Mouse (Mus musculus) heart, postnatal 0 days (tissue): ENCODE results near the gene Gm4792. TPM values are rescaled to one million over a fixed set of nuclear protein-coding genes. Genes with fewer than 3 reads are reported as not detected.

Experiments used
- ATAC-seq: fragments of 200-750 bp; cut with Nextera tagmentation; 2 replicates; pipeline ENCODE4 v1.8.0; 2017; ENCODE audit warnings: low read depth, moderate number of reproducible peaks, moderate library complexity; ENCODE audit not compliant: insufficient read depth
- DNase-seq: peaks from one replicate; pipeline ENCODE4 v3.0.0-alpha.2; 2016; ENCODE audit warnings: low spot score
- H3K27ac ChIP-seq: fragments of 300-500 bp; sonication (generic); 2 replicates; pipeline ENCODE4 v1.5.1; 2014; ENCODE audit warnings: low read depth, mild to moderate bottlenecking
- H3K27me3 ChIP-seq: fragments of 300-500 bp; sonication (generic); 2 replicates; pipeline ENCODE4 v1.6.1; 2014; ENCODE audit warnings: low read length, mixed read lengths; ENCODE audit not compliant: control insufficient read depth, insufficient read depth
- H3K36me3 ChIP-seq: fragments of 300-500 bp; sonication (generic); replicated peaks from 2 replicates; pipeline ENCODE4 v1.6.1; 2014; ENCODE audit warnings: low read length, mixed read lengths; ENCODE audit not compliant: control insufficient read depth, insufficient read depth
- H3K4me1 ChIP-seq: fragments of 300-500 bp; sonication (generic); 2 replicates; pipeline ENCODE4 v1.6.1; 2014; ENCODE audit warnings: antibody characterized with exemption; ENCODE audit not compliant: control insufficient read depth, insufficient read depth
- H3K4me2 ChIP-seq: fragments of 300-500 bp; sonication (generic); 2 replicates; pipeline ENCODE4 v1.6.1; 2014; ENCODE audit warnings: low read depth, mild to moderate bottlenecking, low read length, moderate library complexity
- H3K4me3 ChIP-seq: fragments of 300-500 bp; sonication (generic); 2 replicates; pipeline ENCODE4 v1.5.1; 2014; ENCODE audit warnings: low read depth, low read length
- H3K9ac ChIP-seq: fragments of 300-500 bp; sonication (generic); replicated peaks from 2 replicates; pipeline ENCODE4 v1.6.1; 2014; ENCODE audit warnings: low read depth, low read length, mixed read lengths
- H3K9me3 ChIP-seq: fragments of 300-500 bp; sonication (generic); replicated peaks from 2 replicates; pipeline ENCODE4 v1.6.1; 2016; ENCODE audit warnings: low read length; ENCODE audit not compliant: control insufficient read depth
- CTCF ChIP-seq: IDR thresholded peaks from 2 replicates; pipeline ENCODE4 v1.5.1; 2016; ENCODE audit warnings: antibody characterized with exemption, control low read depth, low read depth
- EP300 ChIP-seq: IDR thresholded peaks from 2 replicates; pipeline ENCODE4 v1.6.1; 2016; ENCODE audit warnings: antibody characterized with exemption, low read depth
- WGBS: fragments of 180-500 bp; shearing (Covaris S2); extraction: QIAGEN DNeasy Blood & Tissue Kit; methylation state at CpG from one replicate; pipeline ENCODE4 v1.1.7; 2014; 5-methylcytosine and 5-hydroxymethylcytosine counted together
- polyA plus RNA-seq: library from polyadenylated mRNA; unstranded; fragments of >200 nt; fragmentation: Nextera tagmentation; extraction: Ambion mirVana; gene quantifications from 2 replicates; pipeline ENCODE4 v1.2.1, GENCODE M21; 2015
- total RNA-seq: library from RNA; depleted of rRNA; stranded (reverse); fragments of >200 nt; gene quantifications from 2 replicates; pipeline ENCODE4 v1.2.3, GENCODE M21; 2014; ENCODE audit warnings: low replicate concordance

Gene Gm4792
- total and polyA plus RNA-seq, 2 experiments from 2014 or later, result not detected

DNA sequence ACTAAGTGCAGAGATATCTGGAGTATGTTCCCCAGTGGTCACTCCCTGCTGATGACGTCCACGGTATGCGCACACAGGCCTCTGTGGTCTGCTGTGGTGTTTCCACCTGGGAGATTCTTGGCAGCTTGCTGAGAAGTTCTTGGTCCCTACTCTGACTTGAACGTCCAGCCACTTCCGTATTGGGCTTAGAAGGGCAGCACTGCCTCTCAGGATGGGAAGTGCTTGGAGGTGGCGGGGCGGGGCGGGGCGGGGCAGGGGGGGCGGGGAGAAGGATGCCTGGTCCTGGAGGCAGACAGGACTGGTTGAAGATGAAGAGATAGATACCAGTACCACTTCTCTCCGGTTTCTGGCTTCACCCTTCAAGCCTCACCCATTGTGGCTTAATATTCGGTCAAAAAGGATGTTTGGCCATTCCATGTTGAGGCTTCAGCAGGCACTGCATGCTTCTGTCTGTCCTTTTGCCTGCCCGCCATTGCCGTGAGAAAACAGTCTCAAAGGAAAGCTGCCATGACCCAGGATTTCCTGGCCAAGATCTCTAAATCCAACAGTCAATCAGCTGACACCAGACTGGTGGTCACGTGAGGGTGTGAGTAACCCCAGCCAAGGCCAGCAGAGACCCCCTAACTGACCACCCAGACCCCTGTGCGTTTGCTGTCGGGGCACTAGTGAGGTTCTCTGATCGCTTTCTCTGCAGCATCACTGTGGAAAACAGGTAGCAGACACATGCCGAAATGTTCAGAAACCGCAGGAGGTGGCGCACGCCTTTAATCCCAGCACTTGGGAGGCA, 46.3 kb upstream of the Gm4792 start:
- 43% methylated on average over 21 of the region's 22 CpGs for WGBS

DNA sequence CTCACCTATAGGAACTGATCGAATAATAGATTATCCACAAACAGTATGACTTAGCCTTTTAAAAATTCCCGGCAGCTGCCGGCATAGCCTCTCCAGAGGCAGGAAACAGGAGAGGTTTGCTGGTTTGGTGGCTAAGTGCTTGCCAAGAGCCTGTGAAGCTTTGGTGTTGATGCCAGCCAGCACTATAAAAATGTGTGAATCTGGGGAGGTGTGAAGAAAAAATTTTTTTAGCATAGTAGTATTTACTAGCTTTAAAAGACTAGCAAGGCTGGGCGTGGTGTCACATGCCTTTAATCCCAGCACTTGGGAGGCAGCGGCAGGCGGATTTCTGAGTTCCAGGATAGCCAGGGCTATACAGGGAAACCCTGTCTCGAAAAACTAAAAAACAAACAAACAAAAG, 45.1 kb upstream of the Gm4792 start:
- 74% methylated on average over 7 of the region's 7 CpGs for WGBS

More for the DNA sequence above, 46.3 kb upstream of the Gm4792 start:
- Histone ChIP-seq H3K9ac (no peak overlapping the region), H3K27me3 (0 out of 2 replicates have a peak, but pooled peaks cover 3% of the 10 kb centered on the region), H3K4me2 (no peak overlapping the region), H3K36me3 (no peaks in the 10 kb centered on the region), H3K9me3 (no peaks in the 10 kb centered on the region), H3K4me1 (no peaks in the 10 kb centered on the region), H3K27ac (no peak overlapping the region), H3K4me3 (no peak overlapping the region)
- ATAC-seq (no peak), DNase-seq (no peak)
- TF ChIP-seq EP300 (no peak), CTCF (no peak)

DNA sequence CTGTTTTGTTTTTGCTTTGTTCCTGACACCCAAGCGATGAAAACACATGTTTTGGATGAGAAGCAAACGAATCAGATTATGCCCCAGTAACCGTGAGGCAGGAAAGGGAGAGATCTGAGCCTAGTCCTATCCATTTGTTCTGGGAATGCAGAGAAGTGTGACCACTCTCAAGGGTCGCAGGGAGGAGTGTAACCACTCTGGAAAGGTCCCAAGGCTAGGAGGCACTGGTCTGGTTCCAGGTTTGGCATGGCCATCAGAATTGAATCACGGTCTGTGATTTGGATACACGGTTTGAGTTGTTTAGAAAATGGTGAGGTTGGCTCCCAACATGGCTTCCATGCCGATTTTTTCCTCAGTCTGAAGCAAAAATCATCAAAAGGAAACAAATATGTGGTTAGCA, 43.8 kb upstream of the Gm4792 start:
- H3K36me3 ChIP-seq, result no peaks in the 10 kb centered on the region
- DNase-seq, result no peak
- no peak for ATAC-seq
- TF ChIP-seq CTCF (no peak), EP300 (no peak)
- H3K9ac ChIP-seq, result no peak overlapping the region
- H3K27me3 ChIP-seq, result 0 out of 2 replicates have a peak, but pooled peaks cover 3% of the 10 kb centered on the region
- H3K4me1 ChIP-seq, result no peaks in the 10 kb centered on the region
- no peak overlapping the region for H3K4me3 ChIP-seq
- no peak overlapping the region for H3K4me2 ChIP-seq
- H3K27ac ChIP-seq, result no peak overlapping the region
- H3K9me3 ChIP-seq, result no peaks in the 10 kb centered on the region
- WGBS, result 68% methylated on average over 7 of the region's 7 CpGs

More for the DNA sequence above, 45.1 kb upstream of the Gm4792 start:
- Histone ChIP-seq H3K27ac (no peak overlapping the region), H3K9ac (no peak overlapping the region), H3K4me1 (no peaks in the 10 kb centered on the region), H3K9me3 (no peaks in the 10 kb centered on the region), H3K4me3 (no peak overlapping the region), H3K4me2 (no peak overlapping the region), H3K36me3 (no peaks in the 10 kb centered on the region), H3K27me3 (0 out of 2 replicates have a peak, but pooled peaks cover 3% of the 10 kb centered on the region)
- DNase-seq, result no peak
- TF ChIP-seq CTCF (no peak), EP300 (no peak)
- ATAC-seq, result no peak

DNA sequence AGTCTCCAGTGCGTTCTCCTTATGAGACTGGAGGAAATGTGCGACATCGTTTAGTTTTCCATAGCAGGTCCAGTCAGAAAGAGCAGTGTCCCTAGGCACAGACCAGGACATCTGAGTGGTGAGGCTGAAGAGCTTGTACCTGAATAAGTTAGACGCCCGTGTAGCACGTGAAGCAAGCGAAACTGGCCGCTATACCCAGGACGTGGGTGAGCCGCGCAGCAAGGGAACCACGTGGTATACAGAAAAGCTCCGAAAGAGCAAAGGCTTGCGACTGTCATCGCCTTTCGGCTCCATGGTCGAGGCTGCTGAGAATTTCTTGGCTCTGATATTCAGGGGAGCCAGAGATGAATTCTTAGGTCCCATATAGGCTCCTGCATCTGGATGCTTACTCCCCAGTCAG, 43.0 kb upstream of the Gm4792 start:
- Histone ChIP-seq H3K9ac (no peak overlapping the region), H3K4me3 (no peak overlapping the region), H3K27me3 (0 out of 2 replicates have a peak, but pooled peaks cover 3% of the 10 kb centered on the region), H3K36me3 (no peaks in the 10 kb centered on the region), H3K4me2 (no peak overlapping the region), H3K4me1 (no peaks in the 10 kb centered on the region), H3K9me3 (no peaks in the 10 kb centered on the region), H3K27ac (no peak overlapping the region)
- DNase-seq, result no peak
- no peak for ATAC-seq
- 54% methylated on average over 17 of the region's 17 CpGs for WGBS
- TF ChIP-seq EP300 (no peak), CTCF (no peak)

DNA sequence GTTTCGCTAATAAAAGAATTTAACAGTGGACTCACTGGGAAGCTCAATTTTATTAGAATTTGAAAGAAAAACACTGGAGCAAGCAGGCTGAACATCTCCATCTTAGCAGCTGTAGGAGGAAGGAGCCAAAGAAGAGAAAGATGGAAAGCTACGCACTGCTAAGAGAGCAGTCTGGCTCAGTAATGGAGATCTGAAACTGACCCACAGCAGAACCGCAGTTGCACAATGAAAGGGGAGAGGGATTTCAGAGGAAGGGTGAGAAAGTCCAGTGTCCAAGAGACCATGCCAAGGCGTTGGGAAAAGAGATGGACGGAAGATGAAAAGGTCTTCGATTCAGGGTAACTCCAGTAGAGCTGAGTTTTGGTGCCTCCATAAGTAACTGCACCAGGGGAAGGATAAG, 37.6 kb upstream of the Gm4792 start:
- H3K36me3 ChIP-seq, result no peaks in the 10 kb centered on the region
- 95% methylated on average over 6 of the region's 6 CpGs for WGBS
- H3K27me3 ChIP-seq, result 0 out of 2 replicates have a peak, but pooled peaks cover 3% of the 10 kb centered on the region
- no peak overlapping the region for H3K4me2 ChIP-seq
- H3K9me3 ChIP-seq, result no peaks in the 10 kb centered on the region
- H3K4me3 ChIP-seq, result no peak overlapping the region
- no peaks in the 10 kb centered on the region for H3K4me1 ChIP-seq
- no peak overlapping the region for H3K9ac ChIP-seq
- H3K27ac ChIP-seq, result no peak overlapping the region
- DNase-seq (no peak), ATAC-seq (no peak)
- TF ChIP-seq EP300 (no peak), CTCF (no peak)

DNA sequence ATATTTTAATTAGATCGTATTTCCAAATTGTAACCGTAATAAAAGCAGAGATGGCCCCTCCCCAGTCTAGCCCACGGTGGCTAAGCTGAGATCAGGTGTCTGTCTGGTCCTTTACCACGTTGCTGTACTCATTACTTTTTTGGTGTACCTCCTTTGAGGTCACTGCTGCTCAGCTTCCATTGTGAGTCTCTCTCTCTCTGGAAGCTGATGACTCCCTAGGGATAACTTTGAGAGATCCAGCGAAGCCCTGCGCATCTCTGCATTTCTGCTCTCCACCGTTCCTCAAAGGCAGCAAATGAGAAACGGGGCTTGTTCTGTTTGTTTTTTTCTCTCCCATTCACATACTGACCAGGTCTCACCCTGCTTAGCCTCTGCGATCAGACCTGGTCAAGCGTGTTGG, 36.5 kb upstream of the Gm4792 start:
- H3K27me3 ChIP-seq, result no peaks in the 10 kb centered on the region
- ATAC-seq (no peak), DNase-seq (no peak)
- H3K9ac ChIP-seq, result no peak overlapping the region
- TF ChIP-seq CTCF, result no peak
- TF ChIP-seq EP300, result no peak
- no peak overlapping the region for H3K4me2 ChIP-seq
- H3K36me3 ChIP-seq, result no peaks in the 10 kb centered on the region
- no peak overlapping the region for H3K27ac ChIP-seq
- H3K4me1 ChIP-seq, result 0 out of 2 replicates have a peak, but pooled peaks cover 3% of the 10 kb centered on the region
- no peaks in the 10 kb centered on the region for H3K9me3 ChIP-seq
- 65% methylated on average over 10 of the region's 10 CpGs for WGBS
- H3K4me3 ChIP-seq, result no peak overlapping the region
